Mouse (Mus musculus): Measurements from ENCODE around the gene Rrp12. TPM values are rescaled to one million over a fixed set of nuclear protein-coding genes. Genes with fewer than 3 reads are reported as not detected.
"Not testable (repeated sequence)": the region's sequence is repeated elsewhere in the genome, so short reads cannot be mapped to it uniquely, and the experiment has no call there.

Rrp12 gene
- total RNA-seq, 2 experiments from 2014 or later, result 13.2 to 13.4 TPM

DNA sequence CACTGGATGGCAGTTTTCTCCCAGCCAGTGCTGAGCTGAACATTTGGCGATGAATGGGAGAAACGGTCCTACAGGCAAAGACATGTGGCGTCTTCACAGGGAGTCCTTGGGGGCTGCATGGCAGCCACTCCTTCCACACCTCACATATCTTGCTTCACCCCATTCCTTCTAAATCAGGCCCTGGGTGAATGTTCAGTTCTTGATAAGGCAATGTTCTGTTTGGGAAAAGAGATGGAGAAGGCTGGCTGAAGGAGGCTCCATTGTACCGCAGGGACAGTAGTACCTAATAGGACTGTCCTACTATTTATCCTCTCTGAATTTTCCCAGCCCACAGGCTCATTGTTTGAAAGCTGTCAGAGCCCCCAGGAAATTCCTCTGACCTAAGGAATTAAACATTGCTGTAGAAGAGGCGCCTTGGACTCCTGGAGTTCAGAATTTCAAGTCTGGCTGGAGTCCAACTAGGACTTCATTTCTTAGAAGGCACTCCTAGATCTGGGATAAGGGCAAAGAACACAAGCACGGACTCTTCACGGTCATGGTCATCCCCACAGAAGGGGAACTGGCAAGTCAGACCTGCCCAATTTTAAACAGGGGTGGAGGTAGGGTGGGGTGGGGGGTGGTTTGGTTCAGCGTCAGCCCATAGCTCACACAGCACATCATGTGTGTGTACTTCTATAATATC lies 11.2 kb upstream of the Rrp12 start:
- no peak for DNase-seq (ENCODE audit: low spot score in 2 of 2)

GRCm38 (mm10) chr19:41906311-41907078 lies 10.5 kb upstream of the Rrp12 start:
- DNase-seq (ENCODE audit: low spot score in 2 of 2), result no peak

GRCm38 (mm10) chr19:41905246-41905645 lies 9.3 kb upstream of the Rrp12 start:
- DNase-seq (ENCODE audit: low spot score in 2 of 2), result no peak

DNA sequence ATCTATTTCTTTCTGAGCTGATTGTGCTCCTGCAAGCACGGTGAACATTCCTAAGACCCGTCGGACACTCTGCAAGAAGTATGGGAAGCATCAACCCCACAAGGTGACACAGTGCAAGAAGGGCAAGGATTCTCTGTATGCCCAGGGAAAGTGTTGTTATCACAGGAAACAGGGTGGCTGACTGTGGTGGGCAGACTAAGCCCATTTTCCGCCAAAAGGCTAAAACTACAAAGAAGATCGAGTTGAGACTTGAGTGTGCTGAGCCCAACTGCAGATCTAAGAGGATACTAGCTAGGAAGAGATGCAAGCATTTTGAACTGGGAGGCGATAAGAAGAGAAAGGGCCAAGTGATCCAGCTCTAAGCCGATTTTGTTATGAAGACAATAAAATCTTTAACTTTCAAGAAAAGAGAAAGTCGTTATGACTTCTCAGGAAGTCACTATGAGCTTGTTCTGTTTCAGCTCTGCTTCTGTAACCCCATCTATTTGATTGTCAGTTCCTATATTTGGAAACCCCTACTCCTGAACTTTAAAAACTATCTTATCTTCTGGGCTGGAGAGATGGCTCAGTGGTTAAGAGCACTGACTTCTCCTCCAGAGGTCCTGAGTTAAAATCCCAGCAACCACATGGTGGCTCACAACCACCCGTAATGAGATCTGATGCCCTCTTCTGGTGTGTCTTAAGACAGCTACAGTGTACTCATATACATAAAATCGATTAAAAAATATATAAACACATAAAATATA lies 7.0 kb upstream of the Rrp12 start:
- no peak for DNase-seq (ENCODE audit: low spot score in 2 of 2)

GRCm38 (mm10) chr19:41901696-41902095 lies 5.7 kb upstream of the Rrp12 start:
- DNase-seq (ENCODE audit: low spot score in 2 of 2), result no peak

GRCm38 (mm10) chr19:41900495-41901090 lies 4.6 kb upstream of the Rrp12 start:
- DNase-seq (ENCODE audit: low spot score in 2 of 2), result no peak

DNA sequence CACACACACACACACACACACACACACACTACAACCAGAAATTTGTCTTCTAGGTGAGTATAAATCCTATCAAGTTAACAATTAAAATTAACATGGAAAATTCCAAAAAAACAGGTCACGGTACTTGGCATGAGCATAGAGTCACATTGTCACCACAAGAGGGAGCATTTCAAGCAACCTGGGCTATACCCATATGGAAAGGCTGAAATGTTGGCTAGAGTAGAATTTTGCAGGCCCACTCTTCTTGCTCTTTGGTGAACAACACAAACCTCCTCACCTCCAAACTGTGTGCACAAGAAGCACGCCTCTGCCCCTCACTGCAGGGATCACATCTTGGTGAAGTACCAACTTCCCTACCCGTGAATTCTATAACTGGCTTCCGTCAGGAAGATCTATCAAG lies 2.9 kb upstream of the Rrp12 start:
- DNase-seq (ENCODE audit: low spot score in 2 of 2), result no peak

GRCm38 (mm10) chr19:41896319-41896711 lies 342 bp upstream of the Rrp12 start:
- DNase-seq (ENCODE audit: low spot score in 2 of 2), result no peak

DNA sequence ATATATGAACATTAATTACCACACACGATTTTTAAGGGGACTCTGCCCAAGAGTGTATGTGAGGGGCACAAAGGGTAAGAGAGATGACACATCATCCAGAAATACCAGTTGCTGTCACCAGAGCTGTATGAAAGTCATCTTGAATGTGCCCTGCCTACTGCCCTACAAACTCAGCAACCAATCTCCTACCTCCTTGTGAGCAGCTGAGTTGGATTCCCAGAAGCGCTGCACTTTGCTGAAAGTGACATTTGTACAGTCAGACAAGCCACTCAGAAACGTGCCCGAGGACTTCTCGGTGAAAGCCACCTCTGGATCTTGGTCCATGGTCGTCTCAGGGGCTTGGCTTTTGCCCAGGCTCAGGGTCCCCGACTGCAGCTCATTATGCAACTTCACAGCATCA lies 1.0 kb downstream of the Rrp12 start:
- no peak for DNase-seq (ENCODE audit: low spot score in 2 of 2)

DNA sequence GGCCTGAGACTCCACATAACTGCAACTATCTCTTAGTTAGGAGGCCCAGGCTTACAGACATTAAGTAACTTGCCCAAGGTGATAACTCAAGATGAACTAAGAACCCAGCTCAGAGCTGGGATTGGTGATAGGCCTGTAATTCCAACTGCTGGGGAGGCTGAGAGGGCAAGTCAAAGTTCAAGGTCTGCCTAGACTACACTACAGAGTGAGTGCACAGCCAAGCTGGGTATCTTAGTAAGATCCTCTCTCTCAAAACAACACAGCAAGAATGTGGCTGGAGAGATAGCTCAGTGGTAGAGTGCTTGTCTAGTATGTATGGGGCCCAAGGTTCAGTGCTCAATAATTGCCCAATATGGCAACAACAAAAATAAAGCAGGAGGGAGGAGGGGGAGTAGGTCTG lies 7.8 kb downstream of the Rrp12 start:
- DNase-seq (ENCODE audit: low spot score in 2 of 2), result no peak

GRCm38 (mm10) chr19:41883882-41884281 lies 12.1 kb downstream of the Rrp12 start:
- DNase-seq (ENCODE audit: low spot score in 2 of 2), result no peak

- DNase-seq (ENCODE audit: low spot score in 2 of 2), result no peak
Observed at GRCm38 (mm10) chr19:41881842-41882241, 14.1 kb downstream of the Rrp12 start.

- DNase-seq (ENCODE audit: low spot score in 2 of 2), result no peak
Observed at GRCm38 (mm10) chr19:41874356-41874755, 21.6 kb downstream of the Rrp12 start.

DNA sequence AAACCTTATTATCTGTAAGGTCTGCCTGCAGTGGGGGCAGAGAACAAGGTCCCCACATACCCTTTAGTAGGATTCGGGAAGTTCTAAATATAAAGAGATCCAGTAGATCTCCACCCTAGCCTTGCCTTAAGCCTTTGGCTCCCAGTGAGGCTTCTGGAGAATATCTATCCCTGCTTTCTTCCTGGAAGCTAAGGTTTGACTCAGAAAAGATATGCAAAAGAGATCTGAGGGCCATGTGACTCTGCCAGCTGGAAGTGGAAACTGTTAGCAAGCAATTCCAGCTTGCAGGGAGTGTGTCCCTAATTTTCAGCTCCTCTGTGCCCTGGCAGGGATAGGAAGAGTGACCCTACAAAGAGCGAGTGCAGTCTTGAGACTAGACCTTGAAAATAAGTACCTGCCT lies 23.7 kb downstream of the Rrp12 start:
- DNase-seq (ENCODE audit: low spot score in 2 of 2), result no peak

GRCm38 (mm10) chr19:41869946-41870345 lies 26.0 kb downstream of the Rrp12 start:
- not testable (repeated sequence) for DNase-seq (ENCODE audit: low spot score in 2 of 2)

GRCm38 (mm10) chr19:41869296-41869695 lies 26.7 kb downstream of the Rrp12 start:
- DNase-seq (ENCODE audit: low spot score in 2 of 2), result no peak

DNA sequence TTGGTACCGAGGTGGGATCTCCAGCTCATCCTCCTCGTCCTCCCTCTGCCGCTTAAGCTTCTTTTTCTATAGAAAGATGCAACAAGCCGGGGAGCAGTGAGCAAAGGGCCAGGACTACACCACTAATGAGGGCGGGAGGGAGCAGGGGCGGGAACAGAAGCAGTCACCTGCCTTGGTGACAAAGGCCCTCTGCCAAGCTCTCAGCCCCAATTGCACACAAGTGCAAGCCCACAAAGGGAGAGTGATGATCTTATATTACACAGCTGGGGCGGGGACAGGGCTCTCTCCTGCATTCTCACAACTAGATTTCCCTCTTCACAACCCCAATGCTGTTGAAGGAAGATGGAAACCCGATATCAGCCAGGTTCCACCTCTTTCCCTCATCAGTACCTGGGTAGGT lies 29.3 kb downstream of the Rrp12 start:
- no peak for DNase-seq (ENCODE audit: low spot score in 2 of 2)

- DNase-seq (ENCODE audit: low spot score in 2 of 2), result no peak
Observed at GRCm38 (mm10) chr19:41857816-41858310, 38.1 kb downstream of the Rrp12 start.

- no peak for DNase-seq (ENCODE audit: low spot score in 2 of 2)
Observed at GRCm38 (mm10) chr19:41857086-41857762, 38.7 kb downstream of the Rrp12 start.

DNA sequence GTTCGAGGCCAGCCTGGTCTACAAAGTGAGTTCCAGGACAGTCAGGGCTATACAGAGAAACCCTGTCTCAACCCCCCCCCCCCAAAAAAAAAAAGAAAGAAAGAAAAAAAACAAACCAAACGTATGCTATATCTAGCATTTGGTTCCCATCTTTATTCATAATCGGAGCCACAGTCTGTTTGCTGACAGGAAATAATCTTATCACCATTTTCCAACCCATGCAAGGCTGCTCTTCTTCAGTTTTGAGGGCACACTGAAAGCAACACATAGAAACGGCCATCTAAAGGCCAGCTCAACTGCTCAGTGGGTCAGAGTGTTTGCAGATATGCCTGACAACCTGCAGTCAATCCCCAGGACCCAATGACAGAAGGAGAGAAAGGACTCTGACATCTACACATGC lies 43.5 kb downstream of the Rrp12 start:
- no peak for DNase-seq (ENCODE audit: low spot score in 2 of 2)

Data from adrenal gland, postnatal 4 days (tissue).